Mouse (Mus musculus) T-helper 2 cell (primary cell): ENCODE measurements around the gene Adgrg1.

Experiments
- in situ Hi-C: fragments of 300-600 bp; cut with MboI, MseI; formaldehyde crosslinking; loops from one replicate; pipeline ENCODE4 v1.15.1; 2025; ENCODE audit warnings: high pct_unique_total_duplicates

The Adgrg1 gene

GRCm38 (mm10) chr8:94974467-94975165 lies at the start of gene Adgrg1:
Adgrg1 (plus strand) TSS chr8:94974751.
- in situ Hi-C loops = no loop called here

GRCm38 (mm10) chr8:94928227-94928626 lies 46.3 kb upstream of the Adgrg1 start:
- in situ Hi-C loops = no loop called here

GRCm38 (mm10) chr8:94933918-94934317 lies 40.6 kb upstream of the Adgrg1 start:
- in situ Hi-C loops = loop anchor here (10.0 kb wide), 1 partner anchor 379 kb away; no protein-coding TSS in a partner anchor

GRCm38 (mm10) chr8:94935172-94935571 lies 39.4 kb upstream of the Adgrg1 start:
- in situ Hi-C loops = loop anchor here (10.0 kb wide), 1 partner anchor 380 kb away; no protein-coding TSS in a partner anchor

- in situ Hi-C loops = loop anchor here (5.0 kb wide), 1 partner anchor 55 kb away; no protein-coding TSS in a partner anchor
These were observed 32.0 kb upstream of the Adgrg1 start for GRCm38 (mm10) chr8:94942566-94942965.

- in situ Hi-C loops = loop anchor here (5.0 kb wide), 1 partner anchor 257 kb away; the partner anchor contains the start of gene Kifc3
These were observed 29.4 kb upstream of the Adgrg1 start for GRCm38 (mm10) chr8:94945185-94945584.

GRCm38 (mm10) chr8:94948421-94948820 lies 26.1 kb upstream of the Adgrg1 start:
- in situ Hi-C loops = loop anchor here (5.0 kb wide), 1 partner anchor 254 kb away; the partner anchor contains the start of gene Kifc3

GRCm38 (mm10) chr8:94949010-94949409 lies 25.5 kb upstream of the Adgrg1 start:
- in situ Hi-C loops = loop anchor here (5.0 kb wide), 1 partner anchor 253 kb away; the partner anchor contains the start of gene Kifc3

GRCm38 (mm10) chr8:94950046-94950445 lies 24.5 kb upstream of the Adgrg1 start:
- in situ Hi-C loops = no loop called here

GRCm38 (mm10) chr8:94950458-94950857 lies 24.1 kb upstream of the Adgrg1 start:
- in situ Hi-C loops = no loop called here

- in situ Hi-C loops = no loop called here
These were observed 22.5 kb upstream of the Adgrg1 start for GRCm38 (mm10) chr8:94952086-94952485.

GRCm38 (mm10) chr8:94953624-94954367 lies 20.8 kb upstream of the Adgrg1 start:
- in situ Hi-C loops = no loop called here

- in situ Hi-C loops = no loop called here
These were observed 20.2 kb upstream of the Adgrg1 start for GRCm38 (mm10) chr8:94954368-94954737.

- in situ Hi-C loops = no loop called here
These were observed 19.4 kb upstream of the Adgrg1 start for GRCm38 (mm10) chr8:94954921-94955758.

- in situ Hi-C loops = no loop called here
These were observed 18.4 kb upstream of the Adgrg1 start for GRCm38 (mm10) chr8:94956078-94956574.

- in situ Hi-C loops = no loop called here
These were observed 12.3 kb upstream of the Adgrg1 start for GRCm38 (mm10) chr8:94962201-94962600.

- in situ Hi-C loops = no loop called here
These were observed 9.7 kb upstream of the Adgrg1 start for GRCm38 (mm10) chr8:94964828-94965227.

GRCm38 (mm10) chr8:94966578-94966977 lies 8.0 kb upstream of the Adgrg1 start:
- in situ Hi-C loops = no loop called here

- in situ Hi-C loops = no loop called here
These were observed 7.5 kb upstream of the Adgrg1 start for GRCm38 (mm10) chr8:94967071-94967470.

- in situ Hi-C loops = no loop called here
These were observed 7.0 kb upstream of the Adgrg1 start for GRCm38 (mm10) chr8:94967554-94967953.

- in situ Hi-C loops = no loop called here
These were observed 1.3 kb upstream of the Adgrg1 start for GRCm38 (mm10) chr8:94973270-94973669.

GRCm38 (mm10) chr8:94973786-94974185 lies 765 bp upstream of the Adgrg1 start:
- in situ Hi-C loops = no loop called here
